Mouse (Mus musculus): Measurements from ENCODE around the gene Sorbs2. TPM values are rescaled to one million over a fixed set of nuclear protein-coding genes. Genes with fewer than 3 reads are reported as not detected.
A peak's percentile ranks its signal among the peaks of the same experiment; 100 is the strongest.

Sorbs2 gene
- polyA plus RNA-seq, 1 experiment: 14.3 TPM

DNA sequence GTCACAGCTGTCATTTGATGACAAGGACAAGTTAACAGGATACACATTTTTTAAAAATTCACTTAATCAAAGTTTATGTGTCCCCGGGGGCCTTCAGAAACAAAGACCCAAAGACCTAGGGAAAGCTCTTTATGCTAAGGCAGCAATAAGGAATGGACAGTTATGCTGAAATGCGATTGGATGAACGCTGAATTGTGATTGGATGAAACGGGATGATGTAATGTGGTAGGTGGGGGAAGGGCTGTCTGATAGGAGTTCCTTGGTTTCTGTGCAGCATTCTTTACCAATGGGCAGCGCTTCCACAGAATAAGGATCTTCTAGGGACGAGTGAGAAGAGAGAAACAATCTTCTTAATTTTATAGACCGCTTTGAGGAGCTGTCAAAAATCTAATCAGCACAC is 108.0 kb downstream of the Sorbs2 start:
- H3K4me2 ChIP-seq (ENCODE audit: low read depth): no peak overlapping the region

GRCm38 (mm10) chr8:45621576-45622178 is 114.1 kb downstream of the Sorbs2 start:
- no peak overlapping the region for H3K4me2 ChIP-seq (ENCODE audit: low read depth)
- no peaks in the 10 kb centered on the region for H3K79me2 ChIP-seq (ENCODE audit: control insufficient read depth, insufficient read depth)
- no peaks in the 10 kb centered on the region for H3K36me3 ChIP-seq (ENCODE audit: control insufficient read depth, insufficient read depth)
- no peaks in the 10 kb centered on the region for H3K27me3 ChIP-seq (ENCODE audit: control insufficient read depth, insufficient read depth, insufficient read length)
- no peak overlapping the region for H3K4me3 ChIP-seq
- TF ChIP-seq E2F4 (IDR thresholded peaks at IDR 0.05; ENCODE audit: insufficient read depth) (no peak), TCF12 (IDR thresholded peaks at IDR 0.05; ENCODE audit: insufficient read depth, poor library complexity, severe bottlenecking) (no peak), MAX (IDR thresholded peaks at IDR 0.05; ENCODE audit: low read depth) (no peak), POLR2AphosphoS2 (IDR thresholded peaks at IDR 0.05; ENCODE audit: insufficient read length, low read depth) (no peak), MYOG (IDR thresholded peaks at IDR 0.05; ENCODE audit: control insufficient read depth in 1 of 3, insufficient read depth in 1 of 3, insufficient read length in 2 of 3, low read depth in 2 of 3) (no peak), TCF3 (IDR thresholded peaks at IDR 0.05; ENCODE audit: insufficient read length, low read depth) (no peak), USF1 (IDR thresholded peaks at IDR 0.05; ENCODE audit: low read depth) (no peak), MYOD1 (IDR thresholded peaks at IDR 0.05; ENCODE audit: control insufficient read depth in 1 of 3, insufficient read length in 2 of 3, low read depth in 2 of 3) (no peak), POLR2A (IDR thresholded peaks at IDR 0.05; ENCODE audit: insufficient read length, low read depth) (no peak), REST (IDR thresholded peaks at IDR 0.05; ENCODE audit: insufficient read depth, insufficient read length) (no peak), SRF (IDR thresholded peaks at IDR 0.05; ENCODE audit: control insufficient read depth, insufficient read length, low read depth) (no peak), CEBPB (IDR thresholded peaks at IDR 0.05; ENCODE audit: insufficient read depth, poor library complexity, severe bottlenecking) (no peak)
- H3ac ChIP-seq (ENCODE audit: control insufficient read depth, insufficient read length): no peak overlapping the region

More for the DNA sequence above, 108.0 kb downstream of the Sorbs2 start:
- no peak overlapping the region for H3ac ChIP-seq (ENCODE audit: control insufficient read depth, insufficient read length)
- no peak overlapping the region for H3K4me3 ChIP-seq
- H3K27me3 ChIP-seq (ENCODE audit: control insufficient read depth, insufficient read depth, insufficient read length): no peaks in the 10 kb centered on the region
- no peaks in the 10 kb centered on the region for H3K36me3 ChIP-seq (ENCODE audit: control insufficient read depth, insufficient read depth)
- no peak for TF ChIP-seq SRF (IDR thresholded peaks at IDR 0.05; ENCODE audit: control insufficient read depth, insufficient read length, low read depth)
- TF ChIP-seq TCF12 (IDR thresholded peaks at IDR 0.05; ENCODE audit: insufficient read depth, poor library complexity, severe bottlenecking): no peak
- no peak for TF ChIP-seq MAX (IDR thresholded peaks at IDR 0.05; ENCODE audit: low read depth)
- TF ChIP-seq TCF3 (IDR thresholded peaks at IDR 0.05; ENCODE audit: insufficient read length, low read depth): no peak
- no peak for TF ChIP-seq MYOD1 (IDR thresholded peaks at IDR 0.05; ENCODE audit: control insufficient read depth in 1 of 3, insufficient read length in 2 of 3, low read depth in 2 of 3)
- no peak for TF ChIP-seq POLR2AphosphoS2 (IDR thresholded peaks at IDR 0.05; ENCODE audit: insufficient read length, low read depth)
- no peak for TF ChIP-seq CEBPB (IDR thresholded peaks at IDR 0.05; ENCODE audit: insufficient read depth, poor library complexity, severe bottlenecking)
- no peak for TF ChIP-seq POLR2A (IDR thresholded peaks at IDR 0.05; ENCODE audit: insufficient read length, low read depth)
- no peaks in the 10 kb centered on the region for H3K79me2 ChIP-seq (ENCODE audit: control insufficient read depth, insufficient read depth)

- H3K36me3 ChIP-seq (ENCODE audit: control insufficient read depth, insufficient read depth): no peaks in the 10 kb centered on the region
- H3K4me3 ChIP-seq: no peak overlapping the region
- H3ac ChIP-seq (ENCODE audit: control insufficient read depth, insufficient read length): no peak overlapping the region
- H3K79me2 ChIP-seq (ENCODE audit: control insufficient read depth, insufficient read depth): no peaks in the 10 kb centered on the region
- no peak overlapping the region for H3K4me2 ChIP-seq (ENCODE audit: low read depth)
- H3K27me3 ChIP-seq (ENCODE audit: control insufficient read depth, insufficient read depth, insufficient read length): no peaks in the 10 kb centered on the region
- no peak for TF ChIP-seq USF1 (IDR thresholded peaks at IDR 0.05; ENCODE audit: low read depth)
- no peak for TF ChIP-seq E2F4 (IDR thresholded peaks at IDR 0.05; ENCODE audit: insufficient read depth)
- TF ChIP-seq CEBPB (IDR thresholded peaks at IDR 0.05; ENCODE audit: insufficient read depth, poor library complexity, severe bottlenecking): no peak
- TF ChIP-seq TCF3 (IDR thresholded peaks at IDR 0.05; ENCODE audit: insufficient read length, low read depth): no peak
- TF ChIP-seq SRF (IDR thresholded peaks at IDR 0.05; ENCODE audit: control insufficient read depth, insufficient read length, low read depth): no peak
- no peak for TF ChIP-seq POLR2A (IDR thresholded peaks at IDR 0.05; ENCODE audit: insufficient read length, low read depth)
- TF ChIP-seq TCF12 (IDR thresholded peaks at IDR 0.05; ENCODE audit: insufficient read depth, poor library complexity, severe bottlenecking): no peak
- no peak for TF ChIP-seq POLR2AphosphoS2 (IDR thresholded peaks at IDR 0.05; ENCODE audit: insufficient read length, low read depth)
- TF ChIP-seq MAX (IDR thresholded peaks at IDR 0.05; ENCODE audit: low read depth): no peak
- no peak for TF ChIP-seq REST (IDR thresholded peaks at IDR 0.05; ENCODE audit: insufficient read depth, insufficient read length)
- TF ChIP-seq MYOD1 (IDR thresholded peaks at IDR 0.05; ENCODE audit: control insufficient read depth in 1 of 3, insufficient read length in 2 of 3, low read depth in 2 of 3): no peak
- TF ChIP-seq MYOG (IDR thresholded peaks at IDR 0.05; ENCODE audit: control insufficient read depth in 1 of 3, insufficient read depth in 1 of 3, insufficient read length in 2 of 3, low read depth in 2 of 3): no peak
These were observed 118.8 kb downstream of the Sorbs2 start for GRCm38 (mm10) chr8:45626406-45626805.

DNA sequence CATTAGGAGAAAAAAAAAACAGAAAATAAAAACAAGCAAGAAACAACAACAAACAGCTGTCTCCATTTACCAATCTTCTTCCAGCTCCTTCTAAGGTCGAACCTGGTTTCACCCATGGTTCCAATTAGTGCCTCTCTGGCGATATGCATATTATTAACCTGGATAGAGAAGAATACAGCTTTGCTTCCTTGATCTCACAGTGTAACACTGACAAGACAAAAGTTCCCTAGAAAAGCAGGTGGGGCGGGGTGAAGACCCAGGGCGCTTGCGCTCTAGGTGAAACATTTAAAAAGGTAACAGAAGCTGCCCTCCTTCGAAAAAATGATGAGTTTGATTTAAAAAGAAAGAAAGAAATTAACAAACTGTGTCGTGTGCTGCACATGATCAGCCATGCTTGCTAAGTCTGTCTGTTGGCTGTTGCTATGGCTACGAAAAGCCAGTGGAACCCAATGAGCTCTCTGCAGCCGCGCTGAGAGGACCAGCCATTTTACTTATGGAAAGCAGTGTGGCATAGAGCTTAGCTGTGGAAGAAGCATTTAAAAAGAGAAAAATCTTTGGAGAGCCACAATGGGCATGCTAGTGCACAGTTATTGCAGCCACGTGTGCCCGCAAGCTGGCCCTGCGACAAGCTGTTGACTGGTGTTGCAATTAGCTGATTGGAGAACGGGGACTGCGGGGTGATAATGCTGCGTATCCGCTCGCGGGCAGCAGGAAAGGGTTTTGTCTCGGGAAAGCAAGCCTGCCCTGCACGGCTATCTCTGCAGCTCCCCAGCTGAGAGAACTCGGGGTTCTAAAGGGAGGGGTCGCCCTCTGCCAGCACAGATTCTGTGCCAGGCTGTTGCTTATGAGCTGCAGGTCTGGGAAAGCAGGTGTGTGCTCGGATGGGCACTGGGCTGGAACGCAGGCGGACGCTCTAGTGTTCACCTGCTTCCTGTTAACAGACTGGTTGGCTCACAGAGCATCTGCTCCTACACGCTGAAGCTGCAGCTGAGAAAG is 120.0 kb downstream of the Sorbs2 start:
- TF ChIP-seq TCF3 (IDR thresholded peaks at IDR 0.05; ENCODE audit: insufficient read length, low read depth) (no peak), USF1 (IDR thresholded peaks at IDR 0.05; ENCODE audit: low read depth) (no peak), E2F4 (IDR thresholded peaks at IDR 0.05; ENCODE audit: insufficient read depth) (no peak), POLR2AphosphoS2 (IDR thresholded peaks at IDR 0.05; ENCODE audit: insufficient read length, low read depth) (no peak), TCF12 (IDR thresholded peaks at IDR 0.05; ENCODE audit: insufficient read depth, poor library complexity, severe bottlenecking) (no peak), MYOG (IDR thresholded peaks at IDR 0.05; ENCODE audit: control insufficient read depth in 1 of 3, insufficient read depth in 1 of 3, insufficient read length in 2 of 3, low read depth in 2 of 3) (no peak), MYOD1 (IDR thresholded peaks at IDR 0.05; ENCODE audit: control insufficient read depth in 1 of 3, insufficient read length in 2 of 3, low read depth in 2 of 3) (no peak), SRF (IDR thresholded peaks at IDR 0.05; ENCODE audit: control insufficient read depth, insufficient read length, low read depth) (no peak)
- H3K27me3 ChIP-seq (ENCODE audit: control insufficient read depth, insufficient read depth, insufficient read length): no peaks in the 10 kb centered on the region
- H3K4me2 ChIP-seq (ENCODE audit: low read depth): peak overlapping the region; percentile 42
- no peak overlapping the region for H3K4me3 ChIP-seq
- H3K79me2 ChIP-seq (ENCODE audit: control insufficient read depth, insufficient read depth): no peaks in the 10 kb centered on the region
- H3K36me3 ChIP-seq (ENCODE audit: control insufficient read depth, insufficient read depth): no peaks in the 10 kb centered on the region
- H3ac ChIP-seq (ENCODE audit: control insufficient read depth, insufficient read length): no peak overlapping the region
